Mouse (Mus musculus) T-helper 17 cell (primary cell): ENCODE measurements around the gene Ddah2.
"Not testable (repeated sequence)": the region's sequence is repeated elsewhere in the genome, so short reads cannot be mapped to it uniquely, and the experiment has no call there.

Source experiments
- in situ Hi-C, 2 experiments: fragments of 300-600 bp; cut with MboI, MseI; formaldehyde crosslinking; loops; 1 replicate in 1 of 2; 2 replicates in 1 of 2; pipeline ENCODE4 v1.15.1; 2025; ENCODE audit warnings: high pct_unique_total_duplicates in 2 of 2

Ddah2 gene

GRCm38 (mm10) chr17:35026206-35026605 lies 32.6 kb upstream of the Ddah2 start:
- in situ Hi-C loops, result no loop called here

GRCm38 (mm10) chr17:35027277-35028068 lies 31.4 kb upstream of the Ddah2 start, which contains the start of gene Sapcd1:
Sapcd1 (minus strand) TSS chr17:35028016.
- in situ Hi-C loops, result no loop called here

DNA sequence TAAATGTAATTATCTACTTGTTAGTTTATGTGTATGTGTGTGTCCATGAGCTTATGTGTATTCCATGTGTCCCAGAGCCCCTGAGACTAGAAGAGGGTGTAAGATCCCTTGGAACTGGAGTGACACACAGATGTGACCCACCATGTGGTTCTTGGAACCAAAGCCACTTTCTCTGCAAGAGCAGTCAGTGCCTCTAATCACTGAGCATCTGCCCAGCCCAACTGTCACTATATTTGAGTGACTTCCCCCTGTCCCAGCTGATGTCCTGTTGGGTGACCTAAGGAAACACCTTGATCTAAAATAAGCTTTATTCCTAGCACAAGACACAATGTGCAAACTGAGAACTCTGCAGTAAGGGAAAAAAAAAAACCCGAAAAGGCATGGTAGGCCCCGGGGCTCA lies 30.5 kb upstream of the Ddah2 start:
- in situ Hi-C loops, result no loop called here

DNA sequence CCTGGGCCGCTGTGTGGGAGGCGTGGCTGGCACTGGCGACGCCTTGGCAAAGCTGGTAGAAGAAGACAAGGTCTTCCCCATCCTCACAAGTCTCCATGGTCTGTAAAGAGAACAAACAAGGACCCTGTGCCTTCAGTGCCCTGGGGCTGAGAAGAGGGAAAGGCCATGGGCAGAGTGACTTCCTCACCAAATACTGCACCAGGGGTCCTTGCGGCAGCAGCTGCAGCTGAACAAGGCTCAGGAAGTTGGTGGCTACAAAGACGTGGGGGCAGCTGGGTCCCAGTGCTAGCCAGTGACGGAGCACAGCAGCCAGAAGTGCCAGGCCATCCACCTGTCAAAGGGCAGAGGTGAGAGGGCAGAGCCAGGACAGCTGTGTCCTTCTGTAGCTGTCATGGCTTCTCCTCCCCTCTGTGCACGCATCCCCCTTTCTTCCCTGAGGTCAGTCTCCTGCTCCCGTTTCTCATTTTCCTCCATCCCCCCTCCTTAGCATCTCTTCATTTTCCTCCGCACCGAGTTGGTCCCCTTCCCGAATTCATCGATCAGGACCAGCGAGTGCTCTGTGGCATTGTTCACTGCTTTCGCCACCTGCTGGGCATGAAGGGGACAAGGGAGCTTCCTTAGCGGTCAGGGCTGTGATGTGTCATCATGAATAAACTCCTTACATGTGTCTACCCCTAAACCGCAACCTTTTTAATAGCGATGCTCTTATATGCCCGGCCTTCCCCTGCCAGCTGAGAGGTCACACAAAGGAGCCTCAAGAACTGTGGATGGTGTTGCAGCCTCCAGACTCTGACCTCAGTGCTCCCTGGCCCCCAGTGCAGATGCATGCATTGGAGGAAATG lies 28.9 kb upstream of the Ddah2 start:
- in situ Hi-C loops, result no loop called here

- in situ Hi-C loops, result no loop called here
Measured at GRCm38 (mm10) chr17:35031272-35031671, 27.6 kb upstream of the Ddah2 start.

DNA sequence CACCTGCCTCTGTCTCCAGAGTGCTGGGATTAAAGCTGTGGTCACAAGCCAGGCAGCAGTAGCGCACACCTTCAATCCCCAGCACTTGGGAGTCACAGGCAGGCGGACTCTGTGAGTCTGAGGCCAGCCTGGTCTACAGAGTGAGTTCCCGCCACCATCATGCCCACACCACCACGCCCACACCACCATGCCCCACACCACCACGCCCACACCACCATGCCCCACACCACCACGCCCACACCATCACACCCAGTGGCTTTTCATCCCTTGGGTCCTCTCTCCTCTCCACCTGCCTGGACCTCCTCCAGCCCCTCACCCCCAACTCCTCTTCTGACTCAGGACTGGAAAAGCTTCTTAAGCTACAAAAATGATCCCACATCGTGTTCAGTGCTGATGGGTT lies 27.0 kb upstream of the Ddah2 start:
- in situ Hi-C loops, result no loop called here

DNA sequence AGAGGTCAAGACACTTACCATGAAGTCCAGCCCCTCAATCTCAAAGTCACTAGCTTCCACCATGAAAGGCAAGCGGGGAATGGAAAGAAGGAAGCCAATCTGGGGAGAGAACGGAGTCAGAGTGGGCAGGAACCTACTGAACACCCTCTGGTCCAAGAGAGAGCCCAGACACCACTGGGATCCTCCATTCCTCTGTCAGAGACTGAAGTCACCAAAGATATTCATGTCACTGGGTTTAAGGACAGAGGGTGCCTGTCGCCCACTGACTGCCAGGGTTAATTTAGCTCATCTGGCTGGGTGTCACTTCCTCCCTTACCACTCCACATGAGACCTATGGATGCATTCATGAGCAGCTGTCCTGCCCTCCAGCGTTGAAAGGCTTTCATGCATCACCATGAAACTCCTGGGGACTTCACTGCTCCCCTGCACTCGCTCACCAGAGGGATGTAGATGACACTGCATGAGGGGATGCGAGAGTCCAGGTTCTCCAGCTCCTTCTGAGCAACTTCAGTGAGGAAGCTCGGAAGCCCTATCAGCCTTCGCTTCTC lies 26.4 kb upstream of the Ddah2 start:
- in situ Hi-C loops, result no loop called here

DNA sequence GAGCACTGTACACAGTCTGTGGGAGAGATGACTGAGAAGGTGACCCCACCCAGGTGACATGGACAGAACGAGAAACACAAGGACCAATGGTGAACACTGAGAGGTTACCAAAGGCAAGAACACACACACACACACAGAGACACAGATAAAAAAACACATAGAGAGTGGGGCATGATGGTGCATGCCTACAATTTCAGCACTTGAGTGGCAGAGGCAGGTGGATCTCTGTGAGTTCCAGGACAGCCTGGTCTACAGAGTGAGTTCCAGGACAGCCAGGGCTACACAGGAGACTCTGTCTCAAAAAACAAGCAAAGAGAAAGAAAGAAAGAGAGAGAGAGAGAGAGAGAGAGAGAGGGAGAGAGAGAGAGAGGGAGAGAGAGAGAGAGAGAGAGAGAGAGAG lies 25.1 kb upstream of the Ddah2 start:
- in situ Hi-C loops, result not testable (repeated sequence)

- in situ Hi-C loops, result no loop called here
Measured at GRCm38 (mm10) chr17:35034896-35035295, 23.9 kb upstream of the Ddah2 start.

DNA sequence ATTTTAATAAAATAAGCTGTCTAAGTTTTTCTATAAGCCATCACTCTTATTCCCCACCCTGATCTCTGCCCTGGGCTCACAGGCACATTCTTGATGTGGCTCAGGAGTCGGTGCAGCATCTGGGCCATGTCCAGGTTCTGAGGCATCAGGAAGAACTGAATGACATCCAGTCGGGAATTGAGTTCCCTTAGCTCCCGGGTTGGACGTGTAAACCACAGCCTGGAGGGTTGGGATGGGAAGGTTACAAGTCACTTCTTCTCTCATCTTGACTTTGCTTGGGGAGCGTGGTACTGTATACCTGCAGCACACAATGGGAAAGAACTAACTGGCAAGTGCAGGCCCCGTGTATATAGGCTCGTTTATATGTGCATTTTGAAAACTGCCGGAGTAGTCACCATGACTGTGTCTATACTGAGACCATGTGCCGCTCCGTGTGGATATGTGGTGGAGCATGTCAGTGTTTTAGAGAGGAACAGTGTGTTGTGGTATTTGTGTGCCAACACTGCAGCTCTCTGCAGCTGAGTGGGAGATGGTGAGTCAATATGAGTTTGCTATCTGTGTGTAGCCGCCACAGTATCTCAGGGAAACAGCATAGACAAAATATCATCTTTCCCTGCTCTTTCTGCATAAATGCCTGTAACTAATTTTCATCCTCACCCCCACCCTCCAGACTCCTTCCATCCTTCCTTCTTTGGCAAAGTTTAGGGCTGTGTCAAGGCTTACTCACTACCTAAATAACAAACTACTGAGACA lies 19.5 kb upstream of the Ddah2 start:
- in situ Hi-C loops, result no loop called here

- in situ Hi-C loops, result no loop called here
Measured at GRCm38 (mm10) chr17:35043794-35044193, 15.0 kb upstream of the Ddah2 start.

GRCm38 (mm10) chr17:35044904-35045806 lies 13.7 kb upstream of the Ddah2 start:
- in situ Hi-C loops, result no loop called here

DNA sequence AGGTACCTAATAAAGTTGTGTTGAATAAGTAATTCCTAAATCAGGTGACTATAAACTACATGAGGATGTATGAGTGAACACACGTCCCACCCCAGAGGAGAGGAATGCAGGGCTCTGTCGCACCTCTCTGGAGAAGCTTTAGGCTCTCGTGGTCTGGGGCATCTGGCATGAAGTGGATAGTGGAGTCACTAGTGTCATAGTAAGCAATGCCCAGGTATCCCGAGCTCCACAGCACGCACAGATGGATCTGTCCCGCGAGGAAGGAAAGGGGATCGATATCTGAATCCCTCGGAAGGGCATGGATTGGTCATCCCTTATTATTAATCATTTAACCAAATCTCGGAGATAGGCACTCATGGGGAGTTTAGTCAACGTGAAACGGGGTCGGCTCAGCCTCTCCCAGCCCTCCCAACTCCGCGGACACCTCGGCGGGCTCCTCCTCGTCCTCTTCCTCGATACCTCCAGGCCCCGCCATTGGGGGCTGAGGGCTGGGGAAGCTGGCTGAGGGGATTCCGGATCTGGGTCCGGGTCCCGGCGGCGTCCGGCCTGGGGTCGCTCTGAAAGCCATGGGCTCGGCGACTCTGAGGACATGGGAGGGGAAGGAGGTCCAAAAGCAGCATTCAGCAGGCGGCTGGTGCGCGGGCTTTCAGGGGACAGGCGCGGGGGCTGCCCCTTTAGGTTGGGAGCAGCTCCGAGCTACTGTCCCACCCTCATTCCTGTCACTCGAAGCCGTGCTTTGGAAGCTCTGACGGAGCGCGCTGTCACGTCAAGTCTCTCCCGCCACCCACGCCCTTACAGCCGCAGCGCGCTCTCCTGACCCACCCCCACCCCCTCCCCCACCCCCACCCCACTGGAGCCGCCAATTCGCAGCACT lies 12.8 kb upstream of the Ddah2 start:
- in situ Hi-C loops, result no loop called here

- in situ Hi-C loops, result no loop called here
Measured at GRCm38 (mm10) chr17:35046681-35047455, 12.0 kb upstream of the Ddah2 start, which contains the start of gene Msh5. Msh5 (minus strand) TSS chr17:35046745.

DNA sequence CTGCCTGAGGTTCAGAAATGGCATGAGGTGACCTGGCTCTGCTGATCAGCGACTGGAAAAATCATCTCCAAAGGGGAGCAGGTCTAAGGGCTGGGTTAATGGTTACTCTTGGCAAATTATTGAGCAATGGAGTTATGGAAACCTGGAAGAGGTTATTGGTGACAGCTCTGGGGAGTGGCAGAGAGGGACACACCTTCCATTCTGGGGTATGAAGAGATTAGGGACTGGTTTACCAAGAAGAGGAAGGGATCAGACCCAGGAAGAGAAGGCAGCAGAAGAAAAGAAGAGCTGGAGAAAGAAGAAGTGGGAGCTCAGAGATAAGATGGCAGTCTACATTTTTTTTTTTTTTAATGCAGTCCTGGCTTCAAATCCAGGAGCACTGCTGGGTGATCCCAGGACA lies 11.1 kb upstream of the Ddah2 start:
- in situ Hi-C loops, result no loop called here

DNA sequence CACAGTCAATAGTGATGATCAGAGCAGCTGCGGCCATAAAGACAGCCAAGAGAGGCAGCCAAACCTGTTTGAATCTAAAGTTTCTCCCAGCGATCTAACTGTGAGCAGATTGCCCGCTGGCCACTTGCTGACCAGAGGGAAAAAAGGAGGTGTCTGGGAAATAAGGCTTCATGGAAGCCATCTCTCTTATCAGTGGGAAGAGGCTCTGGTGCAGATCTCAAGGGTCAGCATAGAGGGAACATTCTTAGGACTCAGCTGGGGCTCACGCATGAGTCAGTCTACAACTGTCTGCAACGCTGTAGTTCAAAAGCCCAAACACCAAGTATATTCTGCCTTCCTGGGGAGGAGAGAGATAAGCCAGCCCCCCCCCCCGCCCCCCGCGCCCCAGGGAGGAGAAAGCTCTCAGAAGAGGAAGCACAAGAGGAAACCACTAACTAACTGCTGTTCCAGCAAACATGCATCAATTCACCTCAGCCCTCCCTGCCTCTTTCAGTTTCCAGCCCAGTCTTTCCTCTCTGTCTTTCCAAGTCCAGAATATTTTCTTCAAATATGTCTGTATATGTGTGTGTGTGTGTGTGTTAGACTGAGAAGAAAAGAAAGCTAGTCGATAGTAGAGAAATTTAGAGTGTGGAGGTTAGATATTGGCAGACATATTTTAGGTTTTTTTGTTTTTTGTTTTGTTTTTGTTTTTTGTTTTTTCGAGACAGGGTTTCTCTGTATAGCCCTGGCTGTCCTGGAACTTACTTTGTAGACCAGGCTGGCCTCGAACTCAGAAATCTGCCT lies 10.5 kb upstream of the Ddah2 start:
- in situ Hi-C loops, result no loop called here

GRCm38 (mm10) chr17:35048932-35049440 lies 9.8 kb upstream of the Ddah2 start:
- in situ Hi-C loops, result no loop called here

DNA sequence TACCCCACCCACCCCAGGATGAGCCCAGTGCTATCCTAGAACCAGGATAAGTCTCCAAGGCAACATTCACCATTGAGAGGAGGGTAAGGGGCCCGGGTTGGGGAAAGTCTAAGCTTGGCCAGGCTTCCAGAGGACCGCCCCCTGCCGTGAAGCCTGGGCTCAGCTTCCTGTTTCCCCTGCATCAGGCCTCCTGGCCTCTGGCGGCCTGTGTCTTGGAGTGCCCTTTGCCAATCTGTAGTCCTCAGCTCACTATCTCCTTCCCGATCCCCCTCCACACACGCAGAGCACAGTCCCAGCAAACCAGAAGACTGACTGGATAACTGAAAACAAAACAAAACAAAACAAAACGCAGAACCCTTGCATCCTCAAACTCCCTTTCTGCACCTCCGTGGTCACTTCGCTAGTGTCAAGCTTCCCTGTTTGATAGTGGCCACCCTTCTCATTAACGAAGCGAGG lies 9.2 kb upstream of the Ddah2 start, which contains the start of gene Clic1:
Clic1 (plus strand) TSS at position 406 of the 456 bp plus-strand sequence.
- in situ Hi-C loops, result loop anchor here in 1 of 2 experiments (10.0 kb wide), 1 partner anchor 805 kb away; no protein-coding TSS in a partner anchor
